Mouse (Mus musculus) kidney, adult 18-20 months (tissue): ENCODE data around the gene Rps16.

ENCODE experiments used
- DNase-seq: peaks from one replicate; pipeline ENCODE4 v3.0.0; 2021

The Rps16 gene

DNA sequence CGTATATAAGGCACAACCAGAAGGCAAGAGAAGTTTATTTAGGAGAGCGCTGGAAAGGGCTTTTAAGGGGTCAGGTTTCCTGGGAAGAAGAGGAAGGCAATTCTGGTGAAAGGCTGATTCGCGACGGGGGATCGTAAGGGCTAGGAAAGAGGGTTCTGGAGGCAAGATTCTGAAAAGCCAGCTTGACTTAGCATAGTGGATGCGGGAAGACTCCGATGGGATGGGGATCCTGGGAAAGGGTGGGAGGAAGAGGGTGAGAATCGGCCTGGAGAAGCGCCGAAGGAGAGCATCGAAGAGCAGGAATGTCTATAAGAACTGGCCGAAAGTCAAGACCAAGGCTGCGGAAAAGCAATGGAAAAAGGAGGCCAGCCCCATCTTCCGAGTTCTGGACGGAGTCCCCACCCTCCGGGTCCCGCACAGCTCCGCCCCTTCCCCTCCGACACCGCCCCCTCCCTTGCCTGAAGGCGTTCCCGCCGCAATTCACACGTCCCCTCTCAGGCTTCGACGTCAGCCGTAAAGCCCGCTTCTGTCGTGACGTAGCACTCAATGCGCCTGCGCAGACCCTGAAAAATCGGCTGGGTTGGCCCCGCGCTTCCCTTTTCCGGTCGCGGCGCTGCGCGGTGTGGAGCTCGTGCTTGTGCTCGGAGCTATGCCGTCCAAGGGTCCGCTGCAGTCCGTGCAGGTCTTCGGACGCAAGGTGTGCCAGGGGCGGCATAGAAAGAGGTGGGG lies at the start of gene Rps16:
TSS of gene Rps16 (plus strand) at position 498 of the 729 bp plus-strand sequence.
- DNase-seq = peak; percentile 97

DNA sequence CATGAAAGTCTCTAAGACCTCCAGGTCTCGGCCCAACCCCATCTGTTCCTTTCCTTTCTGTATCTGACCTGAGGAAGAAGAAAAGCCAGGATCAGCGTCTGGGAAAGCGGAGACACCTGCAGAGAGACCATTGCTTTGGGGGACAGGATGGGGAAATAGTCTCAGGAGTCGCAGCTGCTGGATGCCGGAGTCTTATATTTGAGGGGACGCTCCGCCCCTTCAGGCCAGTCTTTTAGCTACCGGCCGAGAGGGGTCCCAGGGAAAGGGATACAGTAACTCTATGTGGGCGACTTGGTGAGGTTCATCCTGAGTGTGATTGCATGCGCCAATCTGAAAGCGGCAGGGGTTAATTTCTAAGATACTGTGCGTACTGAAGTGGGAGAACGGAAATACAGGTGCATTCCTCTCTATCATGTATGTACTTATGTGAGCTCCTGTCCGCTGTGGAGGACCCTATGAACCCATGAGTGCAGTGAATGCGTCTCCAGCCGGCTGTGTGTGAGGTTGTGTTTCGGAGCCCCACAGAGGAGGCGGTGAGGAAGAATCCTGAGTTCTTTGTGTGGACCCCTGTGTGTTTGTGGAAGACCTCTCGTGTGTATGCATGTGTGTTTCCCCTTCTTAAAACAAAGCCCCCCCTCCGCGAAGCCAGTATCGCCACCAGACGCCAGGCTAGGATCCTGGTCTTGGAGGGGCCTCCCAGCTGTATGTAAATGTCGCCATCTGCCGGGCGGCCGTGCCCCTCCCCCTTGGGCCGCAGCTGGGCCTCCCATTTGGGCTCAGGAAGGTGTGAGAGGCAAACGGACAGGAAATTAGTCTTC lies 48.6 kb upstream of the Rps16 start, which contains the start of gene Dll3:
TSS of gene Dll3 (minus strand) at position 623 of the 818 bp plus-strand sequence.
- DNase-seq = peak; percentile 59

DNA sequence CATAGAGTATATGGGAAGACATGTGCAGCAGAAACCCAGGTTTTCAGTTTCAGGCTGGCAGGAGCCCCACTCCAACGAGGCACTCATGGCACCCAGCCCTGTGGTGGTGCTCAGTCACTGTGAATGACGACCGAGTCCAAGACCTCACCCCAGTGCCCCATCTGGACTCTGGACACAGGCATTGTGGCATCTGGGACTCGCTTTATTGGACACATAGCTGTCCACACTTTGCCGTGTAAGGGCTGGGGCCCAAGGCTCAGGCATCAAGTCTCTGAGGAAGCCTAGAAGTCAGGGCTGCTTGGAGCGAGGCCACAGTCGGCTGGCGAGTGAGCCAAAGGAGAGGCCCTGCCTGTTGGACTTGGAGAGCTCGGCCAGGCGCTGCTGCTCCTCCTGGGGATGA lies 44.8 kb upstream of the Rps16 start:
- peak; percentile 60 for DNase-seq

DNA sequence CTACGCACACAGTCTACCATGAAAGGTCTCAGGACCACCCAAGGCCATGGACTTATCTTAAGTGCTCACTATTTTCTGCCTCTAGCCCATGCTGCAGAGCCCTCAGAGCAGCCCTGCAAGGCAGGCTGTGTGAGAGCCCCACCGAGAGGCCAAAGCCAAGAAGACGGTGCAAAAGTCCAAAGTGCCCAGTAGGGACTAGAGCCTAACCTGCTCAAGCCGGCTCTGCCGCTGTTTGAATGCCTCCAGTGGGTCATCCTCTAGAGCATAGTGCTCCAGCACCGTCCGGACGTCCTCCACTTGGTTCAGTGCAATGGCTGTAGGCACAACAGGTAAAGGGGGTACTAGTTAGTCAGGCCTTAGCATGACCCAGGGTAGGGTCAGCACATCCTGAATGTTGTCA lies 44.2 kb upstream of the Rps16 start:
- peak; percentile 55 for DNase-seq

DNA sequence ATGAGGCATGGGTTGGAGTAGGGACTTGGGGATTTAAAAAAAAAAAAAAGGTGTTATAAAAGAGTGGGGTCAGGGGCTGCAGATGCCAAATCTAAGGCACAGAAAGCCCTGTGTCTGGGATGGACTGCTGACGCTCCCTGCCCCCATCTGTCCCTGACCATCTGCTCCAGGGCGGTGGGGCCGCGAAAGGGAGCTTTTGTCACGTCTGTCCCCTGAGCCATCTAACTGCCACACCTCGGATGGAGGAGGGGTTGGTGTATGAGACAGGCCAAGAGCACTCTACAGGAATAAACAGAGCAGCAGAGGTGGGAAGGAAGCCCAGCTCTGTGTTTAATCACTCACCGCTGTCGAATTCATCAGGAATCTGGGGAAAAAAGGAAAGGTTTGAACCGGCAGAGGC lies 40.7 kb upstream of the Rps16 start:
- DNase-seq = no peak

DNA sequence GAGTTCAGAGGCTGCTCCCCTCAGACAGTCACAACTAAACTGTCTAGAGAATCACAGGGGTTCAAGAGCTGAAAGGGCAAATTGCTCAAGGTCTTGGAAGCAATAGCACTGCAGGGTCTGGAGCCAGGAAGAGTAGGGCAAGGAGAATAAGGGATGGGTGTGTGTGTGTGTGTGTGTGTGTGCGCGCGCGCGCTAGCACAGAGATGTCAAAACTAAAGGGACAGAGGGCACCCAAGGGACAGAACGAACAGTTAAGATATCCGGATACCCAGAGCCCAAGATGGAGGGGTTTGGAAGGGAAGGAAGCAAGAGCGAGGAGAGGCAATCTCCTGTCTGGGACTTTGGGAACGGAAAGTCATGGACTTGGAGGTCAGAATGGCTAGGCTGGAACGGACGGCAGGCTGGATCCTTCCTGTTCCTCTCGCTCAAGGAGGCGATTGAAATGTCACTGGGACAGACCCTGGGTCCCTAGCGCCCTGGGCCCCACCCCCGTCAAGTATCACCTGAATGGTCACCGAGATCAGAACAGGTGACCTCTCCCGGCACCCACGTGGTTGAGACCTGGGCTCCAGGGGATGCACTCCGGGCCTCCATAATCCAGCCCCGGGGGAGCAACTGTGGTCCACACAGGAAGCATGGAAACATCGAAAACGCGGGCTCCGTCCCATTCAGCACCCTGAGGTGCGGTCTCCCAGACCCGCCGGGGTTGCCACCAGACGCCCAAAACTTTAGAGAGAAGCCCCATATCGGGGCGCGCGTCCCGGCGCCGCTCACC lies 39.1 kb upstream of the Rps16 start:
- DNase-seq = no peak

DNA sequence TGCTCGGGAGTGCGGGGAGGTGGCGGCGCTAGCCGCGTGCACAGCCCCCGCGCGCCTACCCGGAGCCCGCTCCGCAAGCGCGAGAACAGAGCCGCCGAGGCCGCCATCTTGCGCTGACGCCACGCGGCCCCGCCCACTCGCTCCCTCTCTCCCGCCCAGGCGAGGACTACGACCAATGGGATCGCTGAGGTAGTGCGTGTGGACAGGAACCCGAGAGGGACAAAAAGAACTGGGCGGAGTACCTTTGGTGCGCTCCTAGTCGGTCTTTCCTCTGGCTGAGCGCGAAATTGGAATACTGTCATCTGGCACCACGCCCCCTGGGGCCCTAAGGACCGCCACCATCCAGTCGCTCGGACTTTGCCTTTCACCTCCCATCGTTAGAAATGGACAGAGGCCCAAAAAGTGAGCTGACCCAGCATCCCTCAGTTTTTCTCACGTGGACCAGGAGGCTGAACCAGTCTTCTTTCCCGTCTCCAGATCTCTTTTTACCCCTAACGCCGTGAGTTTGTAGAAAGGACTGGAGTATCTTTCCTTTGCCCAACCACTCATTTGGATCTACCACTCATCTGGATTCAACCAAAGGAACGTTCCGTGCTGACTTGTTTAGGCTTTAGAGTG lies 38.4 kb upstream of the Rps16 start, which contains the start of gene Timm50:
TSS of gene Timm50 (minus strand) at position 147 of the 618 bp plus-strand sequence.
- DNase-seq = peak; percentile 98

DNA sequence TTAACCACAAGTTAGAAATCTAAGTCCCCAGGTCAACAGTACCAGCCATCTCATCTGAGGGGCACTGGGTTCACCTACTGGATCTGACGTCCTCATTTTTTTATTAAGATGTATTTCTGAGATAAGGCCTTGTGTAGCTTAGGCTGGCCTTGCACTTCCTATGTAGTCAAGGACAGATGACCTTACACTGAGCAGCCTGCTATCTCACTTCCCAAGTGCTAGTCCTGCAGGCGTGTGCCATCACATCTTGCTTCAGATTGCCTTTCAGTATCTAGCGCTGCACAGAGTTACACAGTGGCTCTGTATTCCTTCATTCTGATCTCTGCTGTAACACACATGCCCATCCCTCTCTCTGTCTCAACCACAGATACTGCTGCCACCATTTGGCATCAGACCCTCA lies 32.4 kb upstream of the Rps16 start:
- DNase-seq = no peak

DNA sequence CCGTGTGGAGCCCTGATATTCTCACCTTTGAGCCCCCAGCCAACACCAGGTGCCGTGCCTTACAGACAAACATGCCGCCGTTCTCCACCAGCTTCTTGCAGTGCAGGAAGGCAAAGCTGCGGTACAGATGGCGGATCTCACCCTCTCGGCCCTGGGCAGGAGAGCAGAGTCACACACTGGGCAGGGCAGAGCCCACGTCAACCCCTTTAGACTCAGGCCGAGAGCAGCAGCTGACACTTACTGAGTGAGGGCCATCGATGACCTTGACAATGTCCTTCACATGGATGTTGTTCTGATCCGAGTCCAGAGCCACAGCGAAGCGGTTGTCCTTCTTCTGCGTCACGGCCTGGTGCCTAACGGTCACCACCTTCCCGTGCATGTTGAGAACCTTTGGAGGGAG lies 31.7 kb upstream of the Rps16 start:
- no peak for DNase-seq

DNA sequence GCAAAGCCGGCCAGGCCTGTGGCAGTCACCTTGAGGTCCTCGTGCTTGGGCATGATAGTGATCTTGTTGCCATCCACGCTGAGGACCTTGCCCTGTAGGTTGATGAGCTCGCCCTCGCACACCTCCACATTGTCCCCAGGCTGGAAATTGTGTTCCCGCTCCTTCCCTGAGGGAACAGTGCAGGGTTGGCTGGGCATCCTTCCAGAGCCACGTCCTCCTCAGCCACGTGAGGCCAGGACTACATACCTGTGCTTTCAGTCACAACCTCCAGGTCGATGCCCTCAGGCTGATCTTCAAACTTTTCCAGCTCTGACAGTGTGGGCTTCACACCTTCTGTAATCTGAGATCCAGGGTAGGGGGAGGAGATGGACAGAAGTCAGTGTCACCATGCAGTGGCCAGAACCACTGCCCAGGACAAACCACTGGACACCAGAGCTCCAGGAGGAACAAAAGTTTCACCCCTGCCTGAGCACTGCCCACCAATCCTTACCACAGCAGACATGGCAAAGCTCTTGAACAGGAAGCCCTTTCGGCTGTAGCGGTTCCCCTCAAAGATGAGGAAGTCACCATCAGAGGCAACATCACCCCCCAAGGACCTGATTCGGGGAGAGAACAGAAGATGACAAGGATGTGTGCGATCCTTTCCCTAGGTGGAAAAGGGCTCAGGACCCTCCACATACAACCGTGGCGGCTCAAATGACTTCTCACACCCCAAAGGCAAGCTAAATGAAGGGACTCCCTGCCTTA lies 28.3 kb upstream of the Rps16 start:
- DNase-seq = peak; percentile 45

DNA sequence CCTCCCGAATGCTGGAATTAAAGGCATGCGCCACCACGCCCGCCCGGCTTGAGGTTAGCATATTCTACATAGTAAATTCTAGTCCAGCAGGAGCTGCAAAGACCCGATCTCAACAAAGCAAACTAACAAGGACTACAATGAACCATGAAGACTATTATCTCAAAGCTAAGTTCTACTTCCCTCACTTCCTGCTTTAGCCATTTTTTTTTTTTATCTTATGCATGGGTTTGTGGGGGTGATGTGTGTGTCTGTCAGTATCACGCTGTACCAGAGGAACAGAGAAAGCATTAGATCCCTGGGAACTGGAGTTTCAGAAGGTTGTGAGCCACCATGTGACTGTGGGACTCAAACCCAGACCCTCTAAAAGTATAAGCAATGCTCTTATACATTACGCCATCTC lies 25.2 kb upstream of the Rps16 start:
- DNase-seq = no peak

DNA sequence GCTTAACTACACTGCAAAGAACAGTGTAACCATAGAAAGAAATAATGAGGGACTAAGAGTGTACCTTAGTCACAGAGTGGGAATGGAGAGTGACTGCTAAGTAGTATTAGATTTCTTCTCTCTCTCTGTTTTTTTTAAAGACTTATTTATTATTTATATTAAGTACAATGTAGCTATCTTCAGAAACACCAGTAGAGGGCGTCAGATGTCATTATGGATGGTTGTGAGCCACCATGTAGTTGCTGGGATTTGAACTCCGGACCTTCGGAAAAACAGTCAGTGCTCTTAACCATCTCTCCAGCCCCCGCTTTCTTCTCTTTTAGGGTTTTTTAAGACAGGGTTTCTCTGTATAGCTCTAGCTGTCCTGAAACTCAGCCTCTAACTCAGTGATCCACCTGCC lies 24.0 kb upstream of the Rps16 start:
- DNase-seq = no peak

DNA sequence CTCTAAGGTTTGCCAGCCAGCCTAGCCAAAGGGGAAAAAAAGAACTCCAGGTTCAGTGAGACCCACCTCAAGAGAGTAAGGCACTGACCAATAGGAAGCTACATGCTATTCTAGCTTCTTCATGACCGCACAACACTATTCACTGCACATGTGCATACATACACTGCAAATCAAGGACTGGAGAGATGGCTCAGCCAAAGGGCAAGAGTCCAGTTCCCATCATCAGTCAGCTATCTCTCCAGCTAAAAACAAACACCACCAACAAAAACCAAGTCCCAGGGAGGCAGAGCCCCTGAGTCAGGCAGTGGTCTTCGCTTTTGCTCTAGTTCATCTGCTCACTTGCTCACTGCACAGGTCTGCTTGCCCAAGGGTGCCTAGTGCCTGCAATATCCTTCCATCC lies 22.2 kb upstream of the Rps16 start:
- DNase-seq = no peak

DNA sequence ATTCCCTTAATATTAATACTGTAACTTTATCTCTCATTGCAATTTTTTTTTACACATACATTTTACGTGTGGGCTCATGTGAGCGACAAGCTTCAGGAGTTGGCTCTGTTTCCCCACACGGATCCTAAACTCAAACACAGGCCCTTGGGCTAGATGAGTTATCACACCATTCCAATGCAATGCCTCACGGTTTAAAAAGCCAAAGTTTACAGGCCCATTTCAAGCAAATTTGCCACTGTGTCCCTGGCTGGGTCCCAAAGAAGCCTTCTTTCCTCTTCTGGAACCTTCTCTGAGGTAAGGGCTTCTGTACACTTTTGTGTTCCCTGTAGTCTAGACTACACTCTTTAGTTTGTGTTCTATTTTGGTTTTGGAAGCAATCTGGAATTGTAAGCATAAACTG lies 15.9 kb upstream of the Rps16 start:
- DNase-seq = no peak

DNA sequence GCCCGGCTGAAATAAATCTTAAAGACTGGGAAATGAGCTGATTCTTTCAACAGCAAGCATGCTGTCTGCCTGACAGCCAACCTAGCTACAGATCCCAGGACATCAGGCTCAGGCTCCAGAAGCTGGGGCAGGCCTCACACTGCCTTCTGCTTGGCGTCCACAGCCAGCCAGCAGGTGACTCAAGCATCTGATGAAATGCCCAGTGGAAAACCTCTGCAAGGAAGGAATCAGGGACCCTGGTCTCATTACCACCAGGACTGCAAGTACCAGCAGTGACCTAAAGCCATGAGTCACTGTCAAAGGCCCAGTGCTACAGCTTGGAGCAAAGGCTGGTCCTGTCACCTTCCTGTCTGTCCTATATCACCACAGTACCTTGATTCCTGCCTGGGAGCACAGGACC lies 15.0 kb upstream of the Rps16 start:
- no peak for DNase-seq

DNA sequence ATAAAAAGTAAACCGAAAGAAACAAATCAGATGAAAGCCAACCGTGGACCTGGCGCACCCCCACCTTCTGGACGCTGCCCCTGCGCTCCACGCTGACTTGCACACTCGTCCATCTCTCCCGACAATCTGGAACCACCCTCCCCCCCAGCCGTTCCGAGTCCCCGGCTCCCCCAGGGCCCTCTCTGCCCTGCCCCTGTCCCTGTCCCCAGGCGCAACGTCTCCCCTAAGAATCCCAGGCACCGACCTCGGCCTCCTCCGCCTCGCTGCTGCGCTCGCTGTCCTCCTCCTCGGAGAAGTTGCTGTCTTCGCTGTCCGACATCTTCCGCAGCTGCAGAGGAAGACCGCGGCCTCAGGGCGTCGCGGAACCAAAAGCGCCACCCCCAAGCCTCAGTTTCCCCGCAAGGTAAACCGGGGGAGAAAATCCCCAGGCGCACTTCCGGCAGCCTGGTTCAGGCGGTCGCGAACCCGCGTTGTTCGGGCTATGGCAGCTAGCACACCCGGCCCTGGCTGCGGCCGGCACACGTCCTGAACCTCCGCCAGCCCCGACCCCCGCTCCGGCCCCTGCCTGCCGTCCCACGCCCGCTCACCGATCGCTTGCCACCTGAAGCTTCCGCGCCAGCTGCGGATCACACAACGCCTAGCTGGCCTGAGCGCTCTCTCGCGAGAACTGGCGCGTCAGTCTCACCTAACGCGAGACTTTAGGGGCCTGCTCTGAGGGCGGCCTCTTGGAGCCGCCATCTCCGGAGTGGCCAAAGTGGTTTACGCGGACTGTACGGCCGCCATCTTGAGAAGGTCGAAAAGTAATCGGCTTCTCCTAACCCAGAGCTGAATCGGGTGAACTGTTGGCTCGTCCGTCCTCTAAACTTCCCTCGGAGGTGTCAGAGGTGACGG lies 12.1 kb upstream of the Rps16 start, which contains the start of gene Supt5:
TSS of gene Supt5 (minus strand) at position 639 of the 891 bp plus-strand sequence.
- peak; percentile 98 for DNase-seq

DNA sequence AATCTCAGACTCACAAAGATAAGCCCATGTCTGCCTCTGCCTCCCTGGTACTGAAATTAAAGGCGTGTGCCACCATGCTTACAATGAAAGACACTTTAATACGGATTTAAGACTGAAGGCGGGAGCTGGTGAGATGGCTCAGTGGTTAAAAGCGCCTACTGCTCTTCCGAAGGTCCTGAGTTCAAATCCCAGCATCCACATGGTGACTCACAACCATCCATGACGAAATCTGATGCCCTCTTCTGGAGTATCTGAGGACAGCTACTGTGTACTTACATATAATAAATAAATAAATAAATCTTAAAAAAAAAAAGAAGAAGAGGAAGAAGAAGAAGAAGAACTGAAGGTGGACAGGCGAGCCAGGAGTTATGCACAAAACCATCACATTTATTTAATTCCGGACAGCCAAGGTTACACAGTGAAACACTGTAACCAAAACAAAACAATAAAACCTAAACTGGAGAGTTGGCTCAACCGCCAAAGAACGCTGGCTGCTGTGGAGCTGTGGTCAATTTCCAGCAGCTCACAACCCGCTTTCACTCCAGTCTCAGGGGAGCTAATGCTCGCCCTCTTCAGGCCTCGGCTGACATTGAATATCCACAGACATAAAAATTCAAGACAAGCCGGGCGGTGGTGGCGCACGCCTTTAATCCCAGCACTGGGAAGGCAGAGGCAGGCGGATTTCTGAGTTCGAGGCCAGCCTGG lies 11.1 kb upstream of the Rps16 start:
- DNase-seq = peak; percentile 64

DNA sequence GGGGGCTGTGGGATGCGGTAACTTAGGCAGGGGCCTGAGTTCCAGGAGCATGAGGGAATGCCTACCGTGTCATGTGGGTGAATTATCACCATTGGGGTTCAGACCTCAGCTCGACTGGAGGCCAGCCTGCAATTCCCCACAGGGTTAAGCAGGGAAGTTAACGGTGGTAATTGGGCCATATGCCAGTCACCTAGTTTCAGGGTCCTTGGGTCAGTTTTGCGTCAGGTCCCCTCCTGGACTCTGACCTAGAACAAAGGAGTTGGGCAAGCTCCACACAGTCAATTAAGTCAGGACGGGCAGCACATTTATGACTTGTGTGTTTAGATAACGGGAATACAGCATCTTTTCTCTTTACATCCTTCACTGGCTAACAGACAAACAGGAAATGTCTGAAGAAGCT lies 9.1 kb upstream of the Rps16 start:
- DNase-seq = no peak

DNA sequence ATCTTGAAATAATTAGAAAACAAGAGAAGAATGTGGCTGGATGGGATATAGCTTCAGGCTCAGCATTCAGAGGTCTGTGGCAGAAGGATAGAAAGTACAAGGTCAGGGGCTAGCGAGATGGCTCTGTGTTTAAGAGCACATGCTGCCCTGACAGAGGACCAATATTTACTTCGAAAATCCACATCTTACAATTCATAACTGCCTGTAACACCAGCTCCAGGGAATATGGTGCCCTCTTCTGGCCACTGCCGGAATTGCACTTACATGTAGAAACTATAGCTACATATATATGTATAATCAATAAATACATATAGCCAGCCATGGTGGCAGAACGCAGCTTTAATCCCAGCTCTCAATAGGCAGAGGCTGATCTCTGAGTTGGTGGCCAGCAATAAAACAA lies 5.8 kb upstream of the Rps16 start:
- peak; percentile 70 for DNase-seq

DNA sequence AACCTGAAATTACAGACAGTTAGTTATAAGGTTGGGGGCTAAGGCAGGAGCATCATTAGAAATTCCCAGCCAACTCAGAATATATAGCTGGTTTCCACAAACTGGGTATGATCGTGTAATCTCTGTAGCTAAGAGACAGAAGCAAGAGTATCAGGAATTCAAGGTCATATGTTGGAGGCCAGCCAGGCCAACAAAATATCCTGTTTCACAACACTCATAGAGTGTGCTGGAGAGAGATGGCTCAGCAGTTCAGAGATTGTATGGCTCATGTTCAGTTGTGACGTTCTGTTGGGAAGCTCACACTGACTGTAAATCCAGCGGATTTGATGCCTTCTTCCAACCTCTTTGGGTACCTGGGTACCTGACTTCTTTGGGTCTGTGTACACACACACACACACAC lies 2.7 kb upstream of the Rps16 start:
- no peak for DNase-seq
